Mouse (Mus musculus) forebrain, embryonic 11.5 days (tissue): Measurements from ENCODE around the gene Col8a2. TPM values are rescaled to one million over a fixed set of nuclear protein-coding genes. Genes with fewer than 3 reads are reported as not detected.

Experiments used
- ATAC-seq: fragments of 200-750 bp; cut with Nextera tagmentation; replicated peaks from 2 replicates; pipeline ENCODE4 v1.8.0; 2017; ENCODE audit warnings: moderate TSS enrichment; ENCODE audit not compliant: low FRiP score
- DNase-seq: peaks from one replicate; pipeline ENCODE4 v3.0.0-alpha.2; 2017; ENCODE audit warnings: low spot score
- H3K27ac ChIP-seq: fragments of 300-500 bp; sonication (generic); 2 replicates; pipeline ENCODE4 v1.5.1; 2014; ENCODE audit warnings: low read depth, low read length
- H3K27me3 ChIP-seq: fragments of 300-500 bp; sonication (generic); 2 replicates; pipeline ENCODE4 v1.6.1; 2014; ENCODE audit warnings: mild to moderate bottlenecking, low read length, mixed read lengths; ENCODE audit not compliant: control insufficient read depth, insufficient read depth
- H3K36me3 ChIP-seq: fragments of 300-500 bp; sonication (generic); 2 replicates; pipeline ENCODE4 v1.6.1; 2014; ENCODE audit warnings: mild to moderate bottlenecking, low read length, moderate library complexity, mixed read lengths; ENCODE audit not compliant: control insufficient read depth, insufficient read depth
- H3K4me1 ChIP-seq: fragments of 300-500 bp; sonication (generic); replicated peaks from 2 replicates; pipeline ENCODE4 v1.6.1; 2014; ENCODE audit warnings: low read length, mixed read lengths; ENCODE audit not compliant: control insufficient read depth, insufficient read depth
- H3K4me2 ChIP-seq: fragments of 300-500 bp; sonication (generic); 2 replicates; pipeline ENCODE4 v1.6.1; 2014; ENCODE audit warnings: low read depth, mild to moderate bottlenecking, low read length, moderate library complexity, mixed read lengths; ENCODE audit not compliant: severe bottlenecking
- H3K4me3 ChIP-seq: fragments of 300-500 bp; sonication (generic); 2 replicates; pipeline ENCODE4 v1.5.1; 2014; ENCODE audit warnings: low read depth, low read length
- H3K9ac ChIP-seq: fragments of 300-500 bp; sonication (generic); 2 replicates; pipeline ENCODE4 v1.6.1; 2014; ENCODE audit warnings: low read length
- H3K9me3 ChIP-seq: fragments of 300-500 bp; sonication (generic); 2 replicates; pipeline ENCODE4 v1.6.1; 2016; ENCODE audit warnings: low read length, mixed read lengths; ENCODE audit not compliant: control insufficient read depth
- WGBS: fragments of 180-500 bp; shearing (Covaris S2); extraction: QIAGEN DNeasy Blood & Tissue Kit; methylation state at CpG from one replicate; pipeline ENCODE4 v1.1.7; 2014; 5-methylcytosine and 5-hydroxymethylcytosine counted together
- polyA plus RNA-seq: library from polyadenylated mRNA; unstranded; fragments of >200 nt; fragmentation: Nextera tagmentation; extraction: Ambion mirVana; gene quantifications from 2 replicates; pipeline ENCODE4 v1.2.1, GENCODE M21; 2014

The Col8a2 gene
- polyA plus RNA-seq, 1 experiment from 2014 or later, result 18.0 TPM

DNA sequence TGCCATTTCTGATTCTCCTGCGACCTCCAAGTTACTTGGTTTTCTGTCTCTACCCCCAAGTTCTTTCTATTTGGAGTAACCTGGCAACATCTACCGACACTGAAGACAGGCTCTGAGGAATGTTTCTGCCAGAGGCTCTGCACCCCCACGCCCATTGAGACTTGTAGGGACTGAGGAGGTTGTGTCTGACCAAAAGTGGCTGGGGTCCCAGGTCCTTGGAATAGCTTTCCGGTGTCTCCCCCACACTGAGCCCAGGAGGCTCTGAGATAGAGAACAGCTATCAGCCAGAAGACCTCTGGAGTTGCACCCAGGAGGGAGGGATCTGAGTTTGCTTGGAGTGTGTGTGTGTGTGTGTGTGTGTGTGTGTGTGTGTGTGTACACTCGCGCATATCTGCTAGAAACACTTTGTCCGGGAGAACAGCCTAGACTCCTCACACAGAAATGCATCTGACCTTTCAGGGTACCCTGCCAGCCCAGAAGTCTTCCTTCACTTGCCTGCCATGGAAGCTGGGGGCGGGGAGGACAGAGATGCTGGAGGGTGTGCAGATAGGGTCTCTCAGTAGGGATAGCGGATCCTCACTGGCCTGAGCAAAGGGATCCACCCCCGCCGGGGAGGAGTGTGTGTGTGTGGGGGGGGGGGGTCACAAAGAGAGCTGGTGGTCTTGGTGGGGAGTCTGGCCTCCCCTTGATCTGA lies 856 bp downstream of the Col8a2 start:
- ATAC-seq, result no peak
- H3K27me3 ChIP-seq, result peaks cover 35% of the 10 kb centered on the region

DNA sequence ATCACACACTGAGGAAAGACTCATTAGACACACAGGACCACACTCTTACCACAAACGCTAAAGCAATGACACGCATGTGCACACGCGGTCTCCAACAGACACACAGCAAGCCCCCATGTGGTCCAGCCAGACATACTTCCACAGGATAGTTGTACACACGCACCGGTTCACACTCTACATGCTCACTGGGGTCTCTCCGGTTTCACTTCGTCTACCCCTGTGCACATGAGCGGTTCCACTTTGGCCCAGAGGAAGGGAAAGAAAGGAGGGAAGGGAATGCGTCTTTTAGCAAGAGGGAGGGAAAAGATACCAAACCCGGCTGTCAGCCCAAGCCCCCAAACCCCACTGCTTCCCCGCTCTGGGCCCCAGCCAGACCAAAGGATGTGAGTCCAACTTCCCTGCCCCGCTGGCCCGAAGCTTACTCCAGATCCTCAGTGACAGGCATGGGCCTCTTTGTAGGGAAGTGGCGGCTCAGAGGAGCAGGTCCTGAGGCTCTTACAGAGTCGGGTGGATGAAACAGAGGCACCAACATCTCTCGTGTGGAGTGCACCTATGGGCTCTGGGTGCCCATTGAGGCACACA lies 1.6 kb downstream of the Col8a2 start:
- H3K9ac ChIP-seq, result no peak overlapping the region
- no peak overlapping the region for H3K27ac ChIP-seq
- WGBS, result 44% methylated on average over 17 of the region's 17 CpGs
- no peak for DNase-seq
- ATAC-seq, result no peak
- H3K9me3 ChIP-seq, result no peaks in the 10 kb centered on the region
- no peak overlapping the region for H3K4me3 ChIP-seq
- H3K27me3 ChIP-seq, result peaks cover 35% of the 10 kb centered on the region
- no peaks in the 10 kb centered on the region for H3K36me3 ChIP-seq
- H3K4me1 ChIP-seq, result 0 out of 2 replicates have a peak, but pooled peaks cover 3% of the 10 kb centered on the region
- H3K4me2 ChIP-seq, result peak overlapping the region; percentile 21; the same call in 1 of the 2 replicates

More for the DNA sequence above, 856 bp downstream of the Col8a2 start:
- Histone ChIP-seq H3K9me3 (no peaks in the 10 kb centered on the region), H3K4me3 (no peak overlapping the region), H3K27ac (no peak overlapping the region), H3K4me2 (0 out of 2 replicates have a peak overlapping the region, but pooled peaks have one; percentile 38), H3K4me1 (0 out of 2 replicates have a peak, but pooled peaks cover 3% of the 10 kb centered on the region), H3K36me3 (no peaks in the 10 kb centered on the region), H3K9ac (no peak overlapping the region)
- DNase-seq, result no peak
- 41% methylated on average over 11 of the region's 11 CpGs for WGBS

DNA sequence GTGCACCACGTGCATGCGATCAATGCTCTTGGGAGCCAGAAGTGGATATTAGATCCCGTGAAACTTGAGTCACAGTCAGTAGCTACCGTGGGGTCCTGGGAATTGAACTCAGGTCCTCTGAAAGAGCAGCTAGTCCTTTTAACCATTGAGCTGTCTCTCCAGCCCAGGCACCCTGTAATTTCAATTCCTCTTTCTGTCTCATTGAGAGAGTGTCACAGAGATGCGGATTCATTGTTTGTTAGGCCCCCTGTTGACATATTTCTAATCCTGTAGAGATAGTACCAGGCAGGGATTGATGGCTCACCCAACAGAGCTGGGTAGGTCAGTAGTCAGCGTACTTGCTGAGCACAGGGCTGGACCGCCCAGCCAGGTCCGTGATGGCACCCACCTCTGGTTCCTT lies 3.7 kb downstream of the Col8a2 start:
- Histone ChIP-seq H3K36me3 (no peaks in the 10 kb centered on the region), H3K4me3 (no peak overlapping the region), H3K9me3 (no peaks in the 10 kb centered on the region), H3K9ac (no peak overlapping the region), H3K4me2 (no peak overlapping the region), H3K27ac (no peak overlapping the region), H3K4me1 (0 out of 2 replicates have a peak, but pooled peaks cover 3% of the 10 kb centered on the region), H3K27me3 (peaks cover 33% of the 10 kb centered on the region)
- DNase-seq (no peak), ATAC-seq (no peak)
- WGBS, result 85% methylated on average over 8 of the region's 8 CpGs

DNA sequence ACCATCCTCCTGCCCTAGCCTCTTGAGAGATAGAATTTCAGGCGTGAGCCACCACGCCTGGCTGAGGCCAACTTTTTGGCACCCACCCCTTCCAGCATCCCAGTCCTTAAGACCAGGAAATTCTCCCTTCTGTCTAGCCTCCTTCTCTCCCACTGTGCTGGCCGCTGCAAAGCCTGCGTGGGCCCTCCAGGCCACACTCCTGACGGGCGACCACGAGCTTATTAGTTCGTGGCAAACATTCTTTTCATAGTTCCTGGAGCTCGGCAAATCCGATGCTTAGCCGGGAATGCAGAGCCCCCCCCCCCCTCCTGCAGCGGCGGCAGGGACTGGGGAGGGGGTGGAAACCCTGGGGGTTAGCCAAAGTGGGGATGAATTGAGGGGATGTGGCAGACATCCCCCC lies 4.6 kb downstream of the Col8a2 start:
- H3K4me3 ChIP-seq, result no peak overlapping the region
- DNase-seq, result no peak
- peaks cover 31% of the 10 kb centered on the region for H3K27me3 ChIP-seq
- peaks cover 3% of the 10 kb centered on the region; the same call in 1 of the 2 replicates for H3K4me1 ChIP-seq
- H3K9ac ChIP-seq, result no peak overlapping the region
- H3K27ac ChIP-seq, result no peak overlapping the region
- H3K36me3 ChIP-seq, result no peaks in the 10 kb centered on the region
- H3K9me3 ChIP-seq, result no peaks in the 10 kb centered on the region
- 19% methylated on average over 13 of the region's 13 CpGs for WGBS
- no peak for ATAC-seq
- H3K4me2 ChIP-seq, result no peak overlapping the region

DNA sequence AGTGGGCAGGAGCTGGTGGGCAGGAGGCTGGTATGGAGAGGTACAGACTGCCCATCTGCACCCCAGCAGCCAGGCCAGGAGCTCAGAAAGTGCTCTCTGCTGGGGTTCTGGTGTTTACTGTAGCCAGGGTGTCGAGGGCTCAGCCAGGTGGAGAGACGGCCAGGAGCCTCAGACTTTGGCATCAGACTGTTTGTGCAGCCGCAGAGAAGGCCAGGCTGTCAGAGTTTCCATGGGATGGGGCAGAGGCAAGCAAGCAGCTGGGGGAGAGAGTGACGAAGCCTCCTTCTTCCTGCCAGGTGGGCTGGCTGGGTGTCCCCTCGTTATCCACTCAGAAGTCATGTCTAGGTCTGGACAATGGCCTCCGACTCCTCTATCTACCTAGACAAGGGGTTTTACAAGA lies 8.6 kb downstream of the Col8a2 start:
- no peak for ATAC-seq
- Histone ChIP-seq H3K4me2 (no peak overlapping the region), H3K27me3 (peaks cover 32% of the 10 kb centered on the region), H3K36me3 (no peaks in the 10 kb centered on the region), H3K27ac (no peak overlapping the region), H3K4me3 (no peak overlapping the region), H3K4me1 (peaks cover 9% of the 10 kb centered on the region; the same call in 1 of the 2 replicates), H3K9me3 (no peaks in the 10 kb centered on the region), H3K9ac (no peak overlapping the region)
- no peak for DNase-seq
- 69% methylated on average over 6 of the region's 6 CpGs for WGBS

DNA sequence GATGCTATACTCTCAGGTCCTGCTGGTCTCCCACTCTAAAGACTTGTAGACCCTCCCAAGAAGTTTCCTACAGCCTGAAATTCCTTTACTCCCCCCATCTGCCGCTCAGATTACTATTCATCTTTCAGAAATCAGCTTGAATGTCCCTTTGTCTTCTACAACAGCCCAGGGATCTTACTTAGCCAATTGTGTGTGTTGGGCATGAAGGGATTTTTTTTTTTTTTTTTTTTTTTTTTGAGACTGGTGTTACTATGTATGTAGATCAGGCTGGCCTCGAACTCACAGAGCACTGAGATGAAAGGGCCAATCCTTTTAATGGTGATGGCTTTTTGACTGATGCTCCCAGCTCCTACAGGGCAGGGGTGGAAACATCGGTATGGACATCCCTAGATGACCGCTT lies 9.3 kb downstream of the Col8a2 start:
- no peak overlapping the region for H3K9ac ChIP-seq
- H3K27me3 ChIP-seq, result peaks cover 39% of the 10 kb centered on the region
- ATAC-seq (no peak), DNase-seq (no peak)
- no peak overlapping the region for H3K4me2 ChIP-seq
- no peak overlapping the region for H3K4me3 ChIP-seq
- H3K27ac ChIP-seq, result no peak overlapping the region
- WGBS, result 42% methylated on average over 4 of the region's 4 CpGs
- H3K9me3 ChIP-seq, result no peaks in the 10 kb centered on the region
- H3K4me1 ChIP-seq, result peaks cover 13% of the 10 kb centered on the region; the same call in 1 of the 2 replicates
- no peaks in the 10 kb centered on the region for H3K36me3 ChIP-seq

DNA sequence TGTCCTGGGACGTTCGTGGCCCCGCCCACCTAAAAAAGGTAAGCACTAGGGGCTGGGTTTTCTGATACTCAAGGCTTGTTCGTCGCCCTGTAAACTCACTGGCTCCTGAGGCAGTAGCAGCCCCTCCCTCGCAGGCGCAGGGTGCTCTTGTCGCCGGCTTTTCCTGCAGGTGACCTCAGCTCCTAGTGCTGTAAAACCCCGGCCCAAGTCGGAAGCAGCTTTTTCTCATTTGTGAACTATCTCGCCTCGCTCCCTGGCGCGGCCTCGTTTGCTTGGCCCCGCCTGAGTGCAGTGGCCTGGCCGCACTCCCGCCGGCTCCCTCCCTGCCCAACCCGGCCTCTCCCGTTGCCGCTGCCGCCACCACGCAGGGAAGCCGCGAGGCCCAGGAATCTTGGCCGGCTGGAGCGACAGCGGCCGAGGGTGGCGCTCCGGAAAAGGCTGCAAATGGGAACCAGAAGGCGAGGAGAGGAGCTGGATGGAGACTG lies 10.1 kb downstream of the Col8a2 start:
- Histone ChIP-seq H3K4me3 (peak overlapping the region; percentile 19), H3K9ac (peak overlapping the region; percentile 55), H3K9me3 (no peaks in the 10 kb centered on the region), H3K4me1 (peaks cover 18% of the 10 kb centered on the region; the same call in 1 of the 2 replicates), H3K4me2 (peak overlapping the region; percentile 66), H3K36me3 (no peaks in the 10 kb centered on the region), H3K27me3 (peaks cover 46% of the 10 kb centered on the region), H3K27ac (no peak overlapping the region)
- DNase-seq (peak; percentile 75), ATAC-seq (no peak)
- under 1% methylated on average over 34 of the region's 34 CpGs for WGBS

DNA sequence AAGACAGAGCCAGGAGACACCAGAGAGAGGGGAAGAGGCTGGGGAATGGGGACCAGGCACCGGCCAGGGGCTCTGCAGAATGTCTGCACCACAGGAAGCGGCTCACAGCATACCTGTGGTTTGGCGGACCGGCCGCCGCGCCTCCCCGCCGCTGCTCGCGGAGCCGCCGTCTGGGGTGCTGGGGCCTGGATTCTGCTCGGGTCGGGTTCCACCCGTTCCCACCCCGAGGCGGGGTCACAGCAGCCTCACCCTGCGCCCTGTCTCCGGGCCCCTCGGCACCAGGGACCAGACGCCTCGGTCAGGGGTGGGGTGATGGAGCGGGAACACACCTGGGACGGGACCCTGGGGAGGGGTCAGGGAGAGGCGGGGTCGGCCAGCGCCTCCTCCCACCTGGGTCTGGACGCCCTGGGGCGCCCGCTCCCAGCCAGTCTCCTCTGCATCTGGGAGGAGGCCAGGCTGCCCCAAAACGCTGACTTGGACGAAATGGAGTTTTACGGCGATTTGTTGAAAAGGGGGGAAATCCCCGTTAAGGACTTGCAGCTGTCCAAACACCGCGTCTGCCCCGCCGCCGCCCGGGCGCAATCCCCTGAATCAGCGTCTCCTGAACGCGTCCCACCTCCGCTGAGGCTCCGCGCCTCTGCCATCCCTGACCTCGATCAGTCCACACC lies 14.5 kb downstream of the Col8a2 start:
- Histone ChIP-seq H3K9me3 (no peaks in the 10 kb centered on the region), H3K27ac (no peak overlapping the region), H3K4me2 (peak overlapping the region; percentile 46), H3K4me1 (peaks cover 18% of the 10 kb centered on the region; the same call in 1 of the 2 replicates), H3K4me3 (peak overlapping the region; percentile 14), H3K36me3 (no peaks in the 10 kb centered on the region), H3K9ac (0 out of 2 replicates have a peak overlapping the region, but pooled peaks have one; percentile 27), H3K27me3 (peaks cover 57% of the 10 kb centered on the region)
- DNase-seq (peak; percentile 71), ATAC-seq (no peak)
- 1% methylated on average over 47 of the region's 50 CpGs for whole genome bisulfite sequencing
